Mouse (Mus musculus) heart, postnatal 0 days (tissue): Measurements from ENCODE around the gene Tymp. TPM values are rescaled to one million over a fixed set of nuclear protein-coding genes. Genes with fewer than 3 reads are reported as not detected.

Source experiments
- ATAC-seq: fragments of 200-750 bp; cut with Nextera tagmentation; 2 replicates; pipeline ENCODE4 v1.8.0; 2017; ENCODE audit warnings: low read depth, moderate number of reproducible peaks, moderate library complexity; ENCODE audit not compliant: insufficient read depth
- DNase-seq: peaks from one replicate; pipeline ENCODE4 v3.0.0-alpha.2; 2016; ENCODE audit warnings: low spot score
- H3K27ac ChIP-seq: fragments of 300-500 bp; sonication (generic); 2 replicates; pipeline ENCODE4 v1.5.1; 2014; ENCODE audit warnings: low read depth, mild to moderate bottlenecking
- H3K27me3 ChIP-seq: fragments of 300-500 bp; sonication (generic); 2 replicates; pipeline ENCODE4 v1.6.1; 2014; ENCODE audit warnings: low read length, mixed read lengths; ENCODE audit not compliant: control insufficient read depth, insufficient read depth
- H3K36me3 ChIP-seq: fragments of 300-500 bp; sonication (generic); replicated peaks from 2 replicates; pipeline ENCODE4 v1.6.1; 2014; ENCODE audit warnings: low read length, mixed read lengths; ENCODE audit not compliant: control insufficient read depth, insufficient read depth
- H3K4me1 ChIP-seq: fragments of 300-500 bp; sonication (generic); 2 replicates; pipeline ENCODE4 v1.6.1; 2014; ENCODE audit warnings: antibody characterized with exemption; ENCODE audit not compliant: control insufficient read depth, insufficient read depth
- H3K4me2 ChIP-seq: fragments of 300-500 bp; sonication (generic); 2 replicates; pipeline ENCODE4 v1.6.1; 2014; ENCODE audit warnings: low read depth, mild to moderate bottlenecking, low read length, moderate library complexity
- H3K4me3 ChIP-seq: fragments of 300-500 bp; sonication (generic); 2 replicates; pipeline ENCODE4 v1.5.1; 2014; ENCODE audit warnings: low read depth, low read length
- H3K9ac ChIP-seq: fragments of 300-500 bp; sonication (generic); replicated peaks from 2 replicates; pipeline ENCODE4 v1.6.1; 2014; ENCODE audit warnings: low read depth, low read length, mixed read lengths
- H3K9me3 ChIP-seq: fragments of 300-500 bp; sonication (generic); replicated peaks from 2 replicates; pipeline ENCODE4 v1.6.1; 2016; ENCODE audit warnings: low read length; ENCODE audit not compliant: control insufficient read depth
- CTCF ChIP-seq: IDR thresholded peaks from 2 replicates; pipeline ENCODE4 v1.5.1; 2016; ENCODE audit warnings: antibody characterized with exemption, control low read depth, low read depth
- EP300 ChIP-seq: IDR thresholded peaks from 2 replicates; pipeline ENCODE4 v1.6.1; 2016; ENCODE audit warnings: antibody characterized with exemption, low read depth
- WGBS: fragments of 180-500 bp; shearing (Covaris S2); extraction: QIAGEN DNeasy Blood & Tissue Kit; methylation state at CpG from one replicate; pipeline ENCODE4 v1.1.7; 2014; 5-methylcytosine and 5-hydroxymethylcytosine counted together
- polyA plus RNA-seq: library from polyadenylated mRNA; unstranded; fragments of >200 nt; fragmentation: Nextera tagmentation; extraction: Ambion mirVana; gene quantifications from 2 replicates; pipeline ENCODE4 v1.2.1, GENCODE M21; 2015
- total RNA-seq: library from RNA; depleted of rRNA; stranded (reverse); fragments of >200 nt; gene quantifications from 2 replicates; pipeline ENCODE4 v1.2.3, GENCODE M21; 2014; ENCODE audit warnings: low replicate concordance

Gene Tymp
- total and polyA plus RNA-seq, 2 experiments from 2014 or later = 1.3 to 1.6 TPM

DNA sequence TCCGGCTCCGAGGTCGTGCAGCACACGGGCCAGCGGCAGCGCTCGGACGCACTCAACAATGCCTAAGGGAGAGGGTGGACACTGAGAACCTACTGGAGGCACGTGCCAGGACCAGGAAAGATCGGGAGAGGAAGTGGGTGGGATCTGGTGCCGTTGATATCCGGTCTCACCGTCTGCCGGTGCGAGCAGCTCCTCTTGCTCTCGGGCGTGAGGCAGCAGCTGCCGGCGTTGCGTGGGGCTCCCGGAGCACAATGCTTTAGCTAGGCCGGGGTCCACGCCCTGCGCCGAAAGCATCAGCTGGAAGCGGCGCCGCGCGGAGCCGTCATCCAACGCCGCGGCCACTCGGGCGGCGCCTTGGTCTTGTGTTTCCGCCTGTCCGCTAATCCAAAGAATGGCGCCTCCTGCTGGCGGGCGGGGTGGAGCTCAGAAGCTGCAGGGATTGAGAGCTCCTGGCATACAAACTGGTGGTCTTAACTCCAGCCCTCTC lies 3.0 kb downstream of the Tymp start, which contains the start of gene Sco2:
Sco2 (minus strand) TSS at position 85 of the 487 bp plus-strand sequence.
- Histone ChIP-seq H3K4me1 (peaks cover 8% of the 10 kb centered on the region; the same call in 1 of the 2 replicates), H3K9ac (peak within 1 kb of the TSS; percentile 57), H3K4me3 (peak within 1 kb of the TSS; percentile 60), H3K27me3 (peaks cover 26% of the 10 kb centered on the region), H3K4me2 (peak within 1 kb of the TSS; percentile 79), H3K9me3 (no peaks in the 10 kb centered on the region), H3K27ac (peak within 1 kb of the TSS; percentile 87), H3K36me3 (peaks cover 34% of the 10 kb centered on the region)
- ATAC-seq = peak; percentile 81
- DNase-seq = peak; percentile 81
- WGBS = 0% methylated on average over 42 of the region's 42 CpGs
- peak; percentile 80; the same call in 1 of the 2 replicates for TF ChIP-seq EP300
- peak; percentile 75 for TF ChIP-seq CTCF

DNA sequence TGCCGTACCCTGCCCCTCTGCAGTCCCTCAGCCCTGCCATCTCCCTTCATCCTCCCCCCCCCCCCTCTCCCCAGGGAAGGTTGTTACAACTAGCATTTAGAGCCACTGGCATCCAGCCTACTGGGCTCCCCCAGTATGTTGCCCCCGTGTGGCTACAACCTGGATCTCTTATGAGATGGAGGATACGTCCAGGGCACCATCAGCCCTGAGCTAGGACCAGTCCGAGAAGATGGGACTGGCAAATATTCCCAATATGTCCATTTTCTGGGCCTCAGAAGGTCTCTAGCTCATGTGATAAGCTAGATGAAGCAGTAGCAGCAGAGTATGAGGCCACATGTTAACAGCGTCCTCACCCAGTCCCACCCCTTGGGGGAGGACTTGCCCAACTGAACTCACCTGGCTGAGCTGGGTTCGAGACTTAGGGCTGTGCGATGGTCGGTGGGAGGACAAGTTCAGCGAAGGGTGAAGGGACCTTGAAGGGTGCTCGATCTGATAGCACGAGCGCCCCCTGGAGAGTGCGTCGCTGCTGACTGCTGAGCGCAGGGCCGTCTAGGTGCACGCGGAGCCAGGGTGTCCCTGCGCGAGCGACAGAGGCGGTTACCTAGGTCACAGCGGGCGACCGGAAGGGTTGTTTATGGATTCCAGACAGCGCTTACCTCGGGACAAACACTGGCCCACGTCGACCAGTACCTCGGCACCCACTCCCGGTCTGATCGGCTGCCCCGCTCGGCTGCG lies 3.6 kb downstream of the Tymp start:
- H3K27me3 ChIP-seq = peaks cover 20% of the 10 kb centered on the region
- TF ChIP-seq CTCF = peak; percentile 51
- no peak for TF ChIP-seq EP300
- peak; percentile 81 for ATAC-seq
- WGBS = under 1% methylated on average over 35 of the region's 35 CpGs
- peak; percentile 56 for DNase-seq
- peak overlapping the region; percentile 79 for H3K4me2 ChIP-seq
- peaks cover 40% of the 10 kb centered on the region for H3K36me3 ChIP-seq
- H3K9me3 ChIP-seq = no peaks in the 10 kb centered on the region
- peak overlapping the region; percentile 60 for H3K4me3 ChIP-seq
- H3K9ac ChIP-seq = peak overlapping the region; percentile 57
- peaks cover 8% of the 10 kb centered on the region; the same call in 1 of the 2 replicates for H3K4me1 ChIP-seq
- H3K27ac ChIP-seq = peak overlapping the region; percentile 87

DNA sequence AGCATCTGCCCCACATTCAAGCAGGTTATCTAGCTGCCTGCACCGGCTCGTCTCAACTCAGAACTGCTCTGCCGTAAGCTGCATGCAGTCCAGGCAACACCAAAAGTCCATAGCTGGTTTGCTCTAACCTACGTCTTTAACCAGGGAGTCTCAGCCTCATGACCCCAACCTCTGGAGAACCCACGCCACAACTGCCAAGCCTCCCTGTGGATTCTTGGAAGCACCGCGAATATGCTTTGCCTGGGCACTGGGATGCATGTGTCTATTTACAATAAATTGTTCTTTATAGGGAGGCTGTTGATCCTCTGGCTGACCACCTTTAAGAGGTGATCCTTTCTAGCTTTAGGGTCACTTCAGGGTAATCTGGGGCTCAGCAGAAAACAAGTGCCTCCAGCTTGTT lies 4.3 kb downstream of the Tymp start:
- H3K27ac ChIP-seq = peak overlapping the region; percentile 87; the same call in 1 of the 2 replicates
- no peaks in the 10 kb centered on the region for H3K9me3 ChIP-seq
- peaks cover 8% of the 10 kb centered on the region; the same call in 1 of the 2 replicates for H3K4me1 ChIP-seq
- 83% methylated on average over 7 of the region's 7 CpGs for WGBS
- H3K4me3 ChIP-seq = no peak overlapping the region
- 0 out of 2 replicates have a peak overlapping the region, but pooled peaks have one; percentile 79 for H3K4me2 ChIP-seq
- peaks cover 47% of the 10 kb centered on the region for H3K36me3 ChIP-seq
- ATAC-seq = no peak
- H3K9ac ChIP-seq = no peak overlapping the region
- TF ChIP-seq CTCF (no peak), EP300 (no peak)
- H3K27me3 ChIP-seq = peaks cover 14% of the 10 kb centered on the region
- no peak for DNase-seq

DNA sequence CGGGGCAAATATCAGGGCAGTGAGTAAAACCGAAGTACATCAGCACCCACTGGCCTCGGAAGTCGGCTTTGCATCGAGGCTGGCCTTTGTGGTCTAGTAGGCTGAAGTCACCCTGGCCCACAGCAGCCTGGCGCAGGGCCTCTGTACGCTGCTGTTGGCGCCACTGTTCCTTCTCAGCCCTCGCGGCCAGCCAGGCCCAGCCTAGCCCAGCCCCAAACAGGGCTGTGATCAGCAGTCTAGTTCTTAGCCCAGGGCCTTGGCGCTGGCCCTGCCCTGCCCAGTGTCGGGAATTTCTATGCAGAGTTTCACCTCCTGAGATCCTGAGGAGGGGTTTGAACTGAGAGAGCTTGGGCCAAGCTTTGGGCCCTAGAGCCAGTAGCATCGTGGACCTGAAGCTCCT lies 4.8 kb downstream of the Tymp start:
- no peak overlapping the region for H3K9ac ChIP-seq
- H3K27ac ChIP-seq = no peak overlapping the region
- H3K36me3 ChIP-seq = peaks cover 51% of the 10 kb centered on the region
- H3K4me1 ChIP-seq = peaks cover 8% of the 10 kb centered on the region; the same call in 1 of the 2 replicates
- DNase-seq (no peak), ATAC-seq (no peak)
- H3K4me3 ChIP-seq = no peak overlapping the region
- peaks cover 11% of the 10 kb centered on the region for H3K27me3 ChIP-seq
- TF ChIP-seq CTCF (no peak), EP300 (no peak)
- no peaks in the 10 kb centered on the region for H3K9me3 ChIP-seq
- H3K4me2 ChIP-seq = no peak overlapping the region
- 86% methylated on average over 13 of the region's 13 CpGs for WGBS

DNA sequence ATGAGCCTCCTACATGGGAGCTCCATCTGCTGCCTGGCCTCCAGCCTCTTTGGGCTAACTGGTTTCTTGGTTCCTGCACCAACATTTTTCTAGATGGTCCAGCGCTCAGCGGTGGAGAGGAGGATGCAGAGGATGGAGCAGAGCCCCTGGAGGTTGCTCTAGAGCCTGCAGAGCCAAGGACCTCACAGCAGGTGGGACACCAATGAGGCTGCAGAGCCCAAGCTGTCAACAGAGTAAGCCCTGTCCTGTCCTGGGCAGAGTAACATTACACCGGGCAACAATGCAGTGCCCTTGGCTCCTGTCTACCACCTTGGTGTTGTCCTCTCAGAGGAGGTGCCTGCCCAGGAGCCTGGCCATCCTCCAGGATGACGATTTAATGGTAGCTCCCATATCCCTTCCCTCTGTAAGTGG lies 11.7 kb downstream of the Tymp start:
- Histone ChIP-seq H3K27ac (no peak overlapping the region), H3K9me3 (no peaks in the 10 kb centered on the region), H3K4me3 (no peak overlapping the region), H3K36me3 (peaks cover 99% of the 10 kb centered on the region), H3K4me2 (no peak overlapping the region), H3K27me3 (no peaks in the 10 kb centered on the region), H3K9ac (no peak overlapping the region), H3K4me1 (no peaks in the 10 kb centered on the region)
- TF ChIP-seq CTCF = no peak
- no peak for TF ChIP-seq EP300
- DNase-seq (no peak), ATAC-seq (no peak)
- 81% methylated on average over 4 of the region's 4 CpGs for WGBS
